Mouse (Mus musculus): ENCODE measurements around the gene Timmdc1.

The Timmdc1 gene

DNA sequence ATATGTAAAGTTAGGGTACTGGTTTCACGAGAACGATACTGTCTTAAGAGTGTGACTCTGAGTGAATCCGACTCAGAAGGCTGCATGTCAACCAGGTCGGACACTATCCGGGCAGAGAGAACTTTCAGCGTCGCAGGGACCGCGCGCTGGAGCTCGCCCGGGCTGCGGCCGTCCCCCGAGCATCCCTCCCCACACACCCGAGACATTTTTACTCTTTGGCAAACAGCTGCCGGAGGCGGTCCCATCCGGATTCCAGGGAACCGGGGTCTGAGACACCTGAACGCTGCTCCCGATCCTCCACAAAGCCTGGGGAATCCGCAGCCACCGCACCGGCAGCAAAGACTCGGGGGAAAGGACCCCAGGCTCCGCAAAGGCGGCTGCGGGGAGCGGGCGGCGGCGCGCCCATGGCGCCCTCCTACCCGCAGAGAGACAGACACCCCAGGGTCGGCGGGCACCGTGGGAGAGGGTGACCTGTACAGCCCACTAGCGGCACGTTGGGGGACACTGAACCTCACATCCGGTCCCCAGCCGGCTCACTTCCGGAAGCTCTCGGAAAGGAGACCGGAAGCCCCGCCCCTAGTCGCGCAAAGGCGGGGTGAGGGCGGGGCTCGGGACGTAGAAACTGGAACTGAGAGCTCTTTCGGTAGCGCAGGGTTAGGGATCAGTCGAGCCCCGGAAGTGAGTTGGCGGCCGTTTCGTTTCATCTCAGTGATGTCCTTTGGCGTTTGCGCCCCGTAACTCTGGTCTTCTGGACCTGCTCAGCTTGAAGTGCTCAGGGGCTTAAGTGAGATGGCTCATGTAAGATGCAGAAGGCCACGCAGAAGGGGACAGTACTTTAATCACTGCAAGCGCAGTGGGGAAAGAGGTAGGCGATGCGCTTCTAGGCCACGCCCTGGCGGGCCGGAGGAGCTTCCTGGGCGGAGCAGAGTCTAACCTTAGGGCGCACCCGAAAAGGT lies at the start of gene Timmdc1:
Gene Timmdc1 (minus strand): TSS at position 535 of the 956 bp plus-strand sequence.
- DNase-seq (ENCODE audit: low spot score in 2 of 2): peak; percentile 93 to 94

GRCm38 (mm10) chr16:38571481-38571880 lies 49.0 kb upstream of the Timmdc1 start:
- no peak for DNase-seq (ENCODE audit: low spot score in 2 of 2)

- no peak for DNase-seq (ENCODE audit: low spot score in 2 of 2)
These were observed 45.7 kb upstream of the Timmdc1 start for GRCm38 (mm10) chr16:38568192-38568591.

DNA sequence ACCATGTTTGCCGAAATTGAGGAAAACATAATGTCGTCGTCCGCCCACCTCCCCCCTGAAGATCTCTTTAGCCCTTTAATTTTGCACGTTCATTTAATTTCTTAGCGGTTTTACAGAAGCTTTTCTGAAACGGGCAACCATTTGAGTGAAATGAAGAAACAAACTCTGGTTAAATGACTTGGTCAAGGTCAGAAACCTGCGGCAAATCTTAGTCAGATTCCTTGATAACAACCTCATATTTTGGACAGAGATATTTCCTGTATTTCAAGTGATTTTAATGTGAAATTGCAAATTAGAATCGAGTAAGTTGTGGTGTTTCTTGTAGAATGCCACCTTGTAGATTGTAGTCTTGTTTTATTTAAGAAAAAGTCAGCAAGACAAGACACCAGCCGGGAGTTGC lies 41.1 kb upstream of the Timmdc1 start:
- no peak for DNase-seq (ENCODE audit: low spot score in 2 of 2)

DNA sequence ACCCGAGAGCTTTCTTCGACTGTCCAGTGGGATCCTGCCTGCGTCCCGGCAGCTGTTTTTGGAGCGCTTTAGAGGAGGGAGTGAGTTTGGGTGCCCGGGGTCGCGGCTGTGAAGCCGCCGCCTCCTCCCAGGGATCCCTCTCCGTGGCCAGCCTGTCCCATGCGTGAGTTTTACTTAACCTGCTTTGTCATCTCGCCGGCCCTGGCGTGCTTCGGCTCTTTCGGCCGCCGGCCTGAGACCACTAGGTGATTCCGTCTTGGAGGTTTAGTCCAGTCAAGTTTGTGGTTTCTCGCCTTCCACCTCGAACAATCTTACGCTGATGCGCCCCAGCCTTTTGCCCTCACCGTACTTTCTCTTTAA lies 40.5 kb upstream of the Timmdc1 start:
- DNase-seq (ENCODE audit: low spot score in 2 of 2): no peak

DNA sequence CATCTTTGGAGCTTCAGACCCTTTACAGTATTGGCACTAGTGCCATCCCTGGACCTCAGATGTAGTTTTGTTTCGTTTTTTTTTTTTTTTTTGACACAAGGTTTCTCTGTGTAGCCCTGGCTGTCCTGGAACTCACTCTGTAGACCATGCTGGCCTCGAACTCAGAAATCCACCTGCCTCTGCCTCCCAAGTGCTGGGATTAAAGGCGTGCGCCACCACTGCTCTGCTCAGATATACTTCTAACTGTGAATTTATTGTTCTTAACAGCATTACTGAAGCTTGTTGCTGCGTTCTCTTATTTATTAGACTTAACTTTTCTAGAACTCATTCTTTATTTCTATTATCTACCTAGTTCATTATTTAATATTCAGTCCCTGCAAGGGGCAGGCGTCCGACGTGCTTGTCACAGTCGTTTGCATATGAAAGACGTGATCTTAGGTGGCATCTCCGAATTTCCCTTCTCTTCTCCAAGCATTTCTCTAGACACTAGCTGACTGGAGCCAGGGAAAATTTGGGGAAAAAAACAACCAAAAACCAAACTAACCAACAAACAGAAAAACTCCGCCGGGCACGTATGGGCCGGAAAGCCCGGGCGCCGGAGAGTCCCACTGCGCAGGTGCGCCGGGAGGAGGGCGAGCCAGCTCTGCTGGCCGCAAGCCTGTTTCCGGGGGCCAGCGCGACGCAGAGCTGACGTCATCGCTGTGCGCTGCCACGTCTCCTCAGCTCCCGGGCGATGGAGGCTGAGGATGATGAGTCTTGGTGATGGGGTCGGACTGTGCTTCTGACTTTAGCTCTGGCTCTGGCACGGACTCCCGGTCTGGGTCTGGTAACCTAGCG lies 39.9 kb upstream of the Timmdc1 start:
- DNase-seq (ENCODE audit: low spot score in 2 of 2): peak; percentile 91 to 93

DNA sequence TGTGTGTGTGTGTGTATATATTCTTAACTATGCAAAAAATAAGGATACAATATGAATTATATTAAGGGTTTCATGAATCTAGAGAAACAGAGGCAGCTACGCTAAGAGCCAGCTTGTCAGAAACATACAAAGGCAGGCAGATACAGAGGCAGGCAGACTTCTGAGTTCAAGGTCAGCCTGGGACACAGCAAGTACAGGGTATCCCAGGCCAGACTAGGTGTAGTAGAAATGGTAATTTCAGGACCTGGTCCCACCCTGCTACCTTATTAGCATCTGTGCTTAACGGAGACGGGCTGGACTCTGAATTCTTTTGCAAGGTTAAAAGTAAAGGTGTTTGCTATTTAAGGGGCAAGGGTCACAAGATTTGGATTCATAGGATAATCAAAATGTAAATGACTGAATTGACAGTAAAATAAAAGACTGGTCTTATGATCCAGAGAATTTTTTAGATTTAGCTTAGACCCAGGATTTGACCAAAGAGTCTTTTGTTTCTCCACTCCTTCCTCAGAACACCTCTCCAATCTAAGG lies 35.8 kb upstream of the Timmdc1 start, which contains the start of gene Tmem39a:
Gene Tmem39a (plus strand): TSS at position 478 of the 528 bp plus-strand sequence.
- DNase-seq (ENCODE audit: low spot score in 2 of 2): no peak

DNA sequence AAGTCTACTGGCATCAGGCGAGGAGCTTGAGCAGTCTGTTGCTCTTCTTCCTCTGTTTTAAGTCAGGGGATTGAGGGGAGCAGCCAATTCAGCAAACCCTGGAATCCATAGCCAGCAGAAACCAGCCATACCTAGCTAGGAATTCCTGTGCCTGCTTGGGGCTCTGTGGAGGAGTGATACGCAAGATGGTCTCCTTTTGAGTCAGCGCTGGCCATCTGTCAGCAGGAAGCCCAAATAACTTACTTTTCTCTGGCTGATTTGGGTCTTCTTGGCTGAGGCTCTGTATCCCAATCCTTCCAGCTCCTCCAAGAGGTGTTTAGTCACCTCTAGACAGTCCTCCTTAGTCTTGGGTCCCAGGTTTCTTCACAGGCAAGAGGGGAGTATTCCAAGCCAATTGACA lies 33.5 kb upstream of the Timmdc1 start:
- no peak for DNase-seq (ENCODE audit: low spot score in 2 of 2)

GRCm38 (mm10) chr16:38549479-38550396 lies 27.3 kb upstream of the Timmdc1 start, which contains the start of gene Poglut1:
TSS of gene Poglut1 (minus strand) at chr16:38550258.
- peak; percentile 69 to 82 for DNase-seq (ENCODE audit: low spot score in 2 of 2)

DNA sequence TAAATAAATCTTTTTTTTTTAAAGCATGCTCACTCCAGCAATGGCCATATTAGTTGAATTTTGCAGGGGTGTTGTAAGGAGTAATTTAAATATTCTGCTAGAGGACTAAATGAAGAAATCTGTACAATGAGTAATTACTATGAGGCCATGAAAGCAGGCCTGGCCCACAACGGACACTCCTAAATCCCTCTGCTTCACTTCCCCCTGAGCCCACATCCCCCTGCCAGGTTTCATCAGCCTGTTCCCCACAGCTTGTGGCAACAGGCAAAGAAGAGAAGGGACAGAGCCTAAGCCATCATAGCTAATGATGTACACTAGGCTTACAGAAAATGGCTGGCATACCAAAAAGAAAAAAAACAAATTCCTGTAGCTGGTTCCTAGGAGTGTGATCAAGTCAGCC lies 25.5 kb upstream of the Timmdc1 start:
- no peak for DNase-seq (ENCODE audit: low spot score in 2 of 2)

- DNase-seq (ENCODE audit: low spot score in 2 of 2): no peak
These were observed 16.4 kb upstream of the Timmdc1 start for GRCm38 (mm10) chr16:38538716-38539380.

DNA sequence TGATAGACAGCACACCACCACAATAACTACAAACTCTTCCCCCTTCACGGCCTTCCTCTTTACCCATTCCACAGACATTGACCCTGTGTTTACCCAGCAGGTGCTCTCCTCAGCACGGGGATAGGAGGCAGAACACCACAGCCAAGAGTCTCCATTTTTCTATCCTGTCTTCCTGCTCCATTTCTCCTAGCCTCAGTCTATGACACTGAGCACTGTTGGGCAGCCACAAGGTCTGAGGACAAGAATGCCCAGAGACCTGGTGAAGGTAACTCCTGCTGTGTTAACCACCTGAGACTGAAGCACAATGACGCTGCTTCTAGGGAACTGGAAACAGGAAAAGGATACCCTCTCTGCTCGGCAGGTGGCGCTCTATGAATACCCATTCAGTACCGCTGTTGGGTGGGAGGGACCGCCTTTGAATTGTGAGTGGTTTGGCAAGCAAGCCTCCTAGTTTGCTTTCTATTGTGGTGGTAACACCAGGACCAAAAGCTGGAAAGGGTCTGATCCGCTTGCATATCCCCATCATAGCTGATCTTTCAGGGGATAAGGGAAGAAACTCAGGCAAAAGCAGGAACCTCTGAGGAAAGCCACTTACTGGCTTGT lies 14.2 kb upstream of the Timmdc1 start:
- peak; percentile 64 to 67 for DNase-seq (ENCODE audit: low spot score in 2 of 2)

GRCm38 (mm10) chr16:38526264-38526663 lies 3.8 kb upstream of the Timmdc1 start:
- DNase-seq (ENCODE audit: low spot score in 2 of 2): no peak

DNA sequence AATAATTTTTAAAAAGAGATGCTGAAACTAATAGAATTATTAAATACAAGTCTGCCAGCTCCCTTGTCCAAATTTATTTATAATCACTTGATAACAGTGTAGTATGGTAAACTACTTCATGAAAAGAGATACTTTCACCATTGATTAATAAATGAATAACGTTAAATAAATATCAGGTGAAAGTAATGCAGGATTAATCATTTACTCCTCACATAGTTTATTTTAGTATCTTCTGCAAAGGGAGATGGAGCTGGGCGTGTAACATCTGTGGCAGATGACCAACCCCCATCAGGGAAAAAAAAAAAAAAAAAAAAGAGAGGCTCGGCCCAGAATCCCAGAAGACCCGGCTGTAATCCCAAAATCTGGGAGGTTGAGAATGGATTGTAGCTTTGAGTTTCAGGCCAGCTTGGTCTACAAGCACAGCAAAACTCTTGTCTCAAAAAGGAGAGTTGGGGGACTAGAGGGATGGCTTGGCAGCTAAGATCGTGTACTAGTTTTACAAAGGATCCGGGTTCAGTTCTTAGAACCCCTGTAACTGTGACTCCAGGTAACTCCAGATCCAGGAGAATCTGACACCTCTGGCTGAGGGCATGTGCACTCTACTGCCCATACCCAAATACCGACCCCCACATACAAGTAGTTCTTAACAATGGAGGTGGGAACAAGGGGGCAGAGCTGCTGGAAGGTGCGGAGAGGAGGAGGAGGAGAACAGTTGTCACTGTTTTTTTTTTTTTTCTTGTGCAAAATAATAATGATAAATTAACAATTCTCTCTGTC lies 1.1 kb downstream of the Timmdc1 start:
- no peak for DNase-seq (ENCODE audit: low spot score in 2 of 2)

GRCm38 (mm10) chr16:38519140-38519539 lies 3.3 kb downstream of the Timmdc1 start:
- no peak for DNase-seq (ENCODE audit: low spot score in 2 of 2)

GRCm38 (mm10) chr16:38510846-38511245 lies 11.6 kb downstream of the Timmdc1 start:
- no peak for DNase-seq (ENCODE audit: low spot score in 2 of 2)

GRCm38 (mm10) chr16:38506041-38506634 lies 16.3 kb downstream of the Timmdc1 start:
- peak; percentile 43 to 55 for DNase-seq (ENCODE audit: low spot score in 2 of 2)

GRCm38 (mm10) chr16:38503528-38503927 lies 18.9 kb downstream of the Timmdc1 start:
- DNase-seq (ENCODE audit: low spot score in 2 of 2): no peak

DNA sequence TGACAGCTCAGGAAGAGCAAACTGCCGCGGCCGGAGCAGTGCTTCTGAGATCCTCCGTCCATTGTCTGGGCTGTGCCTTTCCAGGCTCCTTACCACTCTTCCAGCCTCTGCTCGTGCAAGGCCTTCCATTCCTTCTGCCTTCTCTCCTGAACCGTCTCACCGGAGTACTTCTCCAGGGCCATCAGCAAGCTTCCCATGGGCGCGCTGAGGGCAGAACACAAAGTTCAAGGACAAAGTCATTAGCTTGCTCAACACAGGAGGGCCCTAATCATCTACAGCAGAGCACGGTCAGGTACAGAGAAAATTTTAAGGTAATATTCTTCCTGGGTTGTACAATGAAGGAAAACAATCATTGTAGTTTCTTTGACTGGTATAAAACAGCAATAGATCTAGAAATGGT lies 20.0 kb downstream of the Timmdc1 start:
- DNase-seq (ENCODE audit: low spot score in 2 of 2): no peak
